Mouse (Mus musculus) lung, embryonic 14.5 days (tissue): ENCODE data around the gene Dusp27. TPM values are rescaled to one million over a fixed set of nuclear protein-coding genes. Genes with fewer than 3 reads are reported as not detected.
A peak's percentile ranks its signal among the peaks of the same experiment; 100 is the strongest.

Experiments
- ATAC-seq: fragments of 200-750 bp; cut with Nextera tagmentation; 2 replicates; pipeline ENCODE4 v1.8.0; 2017; ENCODE audit warnings: mild to moderate bottlenecking, moderate TSS enrichment, moderate library complexity; ENCODE audit not compliant: insufficient read depth
- DNase-seq: peaks from one replicate; pipeline ENCODE4 v3.0.0-alpha.2; 2015
- H3K27ac ChIP-seq: fragments of 300-500 bp; sonication (generic); 2 replicates; pipeline ENCODE4 v1.5.1; 2014; ENCODE audit warnings: low read depth, mild to moderate bottlenecking, moderate library complexity
- H3K27me3 ChIP-seq: fragments of 300-500 bp; sonication (generic); 2 replicates; pipeline ENCODE4 v1.6.1; 2014; ENCODE audit warnings: low read length, control low read depth; ENCODE audit not compliant: insufficient read depth
- H3K36me3 ChIP-seq: fragments of 300-500 bp; sonication (generic); 2 replicates; pipeline ENCODE4 v1.6.1; 2014; ENCODE audit warnings: control low read depth; ENCODE audit not compliant: insufficient read depth
- H3K4me1 ChIP-seq: fragments of 300-500 bp; sonication (generic); 2 replicates; pipeline ENCODE4 v1.6.1; 2014; ENCODE audit warnings: antibody characterized with exemption, control low read depth; ENCODE audit not compliant: insufficient read depth
- H3K4me2 ChIP-seq: fragments of 300-500 bp; sonication (generic); 2 replicates; pipeline ENCODE4 v1.6.1; 2014; ENCODE audit warnings: mild to moderate bottlenecking
- H3K4me3 ChIP-seq: fragments of 300-500 bp; sonication (generic); 2 replicates; pipeline ENCODE4 v1.5.1; 2014; ENCODE audit warnings: low read depth, low read length
- H3K9ac ChIP-seq: fragments of 300-500 bp; sonication (generic); 2 replicates; pipeline ENCODE4 v1.6.1; 2014
- H3K9me3 ChIP-seq: fragments of 300-500 bp; sonication (generic); 2 replicates; pipeline ENCODE4 v1.6.1; 2016; ENCODE audit warnings: low read depth, low read length, control low read depth
- CTCF ChIP-seq: IDR thresholded peaks from 2 replicates; pipeline ENCODE4 v1.5.1; 2016; ENCODE audit warnings: antibody characterized with exemption, low read depth
- WGBS: fragments of 180-500 bp; shearing (Covaris S2); extraction: QIAGEN DNeasy Blood & Tissue Kit; methylation state at CpG from one replicate; pipeline ENCODE4 v1.1.7; 2014; 5-methylcytosine and 5-hydroxymethylcytosine counted together
- polyA plus RNA-seq: library from polyadenylated mRNA; unstranded; fragments of >200 nt; fragmentation: Nextera tagmentation; extraction: Ambion mirVana; gene quantifications from 2 replicates; pipeline ENCODE4 v1.2.1, GENCODE M21; 2014

Gene Dusp27
- polyA plus RNA-seq, 1 experiment from 2014 or later, result 2.5 TPM

DNA sequence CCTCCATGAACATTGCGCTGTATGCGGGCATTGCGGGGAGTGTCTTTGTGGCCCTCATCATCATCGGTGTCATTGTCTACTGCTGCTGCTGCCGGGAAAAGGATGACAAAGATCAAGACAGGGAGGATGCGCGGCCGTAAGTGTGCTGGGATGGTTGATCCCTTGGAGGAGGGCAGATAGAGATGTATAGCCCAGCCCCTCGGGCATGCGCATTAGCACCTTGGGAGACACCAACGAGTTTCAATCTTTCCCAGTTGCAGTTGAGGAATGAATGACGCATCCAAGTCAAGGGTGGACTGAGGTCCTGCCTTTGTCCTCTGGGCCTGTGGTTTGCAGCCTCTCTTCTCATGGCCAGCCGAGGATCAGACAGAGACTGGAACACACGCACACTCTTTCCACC is 36.9 kb upstream of the Dusp27 start:
- ATAC-seq, result no peak
- DNase-seq, result no peak
- Histone ChIP-seq H3K27ac (no peak overlapping the region), H3K4me3 (no peak overlapping the region), H3K9ac (no peak overlapping the region), H3K9me3 (no peaks in the 10 kb centered on the region), H3K4me1 (no peaks in the 10 kb centered on the region), H3K36me3 (no peaks in the 10 kb centered on the region), H3K27me3 (peaks cover 1% of the 10 kb centered on the region; the same call in 1 of the 2 replicates), H3K4me2 (no peak overlapping the region)
- WGBS, result 88% methylated on average over 14 of the region's 14 CpGs
- TF ChIP-seq CTCF, result no peak

DNA sequence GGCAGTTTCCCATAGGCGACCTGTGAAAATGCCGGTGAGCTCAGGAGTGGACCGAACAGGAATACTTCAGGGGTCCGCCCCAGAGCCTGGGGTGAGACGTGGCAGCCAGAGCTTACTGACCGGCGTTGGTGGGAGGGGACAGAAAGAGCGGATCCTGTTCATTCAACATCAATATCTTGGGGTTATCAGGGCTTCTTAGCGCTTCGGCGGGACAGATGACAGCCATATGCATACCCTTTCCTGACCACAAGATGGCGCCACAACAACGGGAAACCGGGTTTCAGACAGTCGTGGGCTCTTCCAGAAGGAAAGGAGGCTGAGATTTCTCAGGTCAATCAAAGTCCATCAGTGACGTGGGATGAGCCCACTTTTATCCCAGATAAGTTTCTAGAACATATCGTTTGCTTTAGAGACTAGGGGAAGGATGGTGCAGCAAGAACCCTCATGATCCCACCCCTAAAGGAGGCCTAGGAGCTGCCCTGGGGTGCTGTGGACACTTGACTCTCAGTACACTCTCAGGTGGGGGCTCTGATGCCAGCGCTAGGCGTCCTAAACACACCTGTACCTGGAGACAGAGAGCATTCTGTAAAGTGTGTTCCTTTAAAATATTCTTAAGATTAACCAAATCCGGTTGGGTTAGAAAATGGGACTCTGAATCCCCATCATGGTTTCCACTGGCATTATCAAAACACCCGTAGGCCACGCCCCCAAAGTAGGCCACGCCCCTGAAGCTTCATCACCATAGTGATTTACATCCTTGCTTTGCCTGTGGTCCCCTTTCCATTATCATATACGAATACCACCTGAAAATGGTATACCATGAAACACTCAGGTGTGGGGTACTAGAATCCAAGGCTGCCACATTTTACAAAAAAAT is 33.1 kb upstream of the Dusp27 start:
- Histone ChIP-seq H3K4me3 (no peak overlapping the region), H3K4me1 (no peaks in the 10 kb centered on the region), H3K9ac (no peak overlapping the region), H3K36me3 (no peaks in the 10 kb centered on the region), H3K27me3 (peaks cover 10% of the 10 kb centered on the region), H3K4me2 (peak overlapping the region; percentile 20; the same call in 1 of the 2 replicates), H3K27ac (no peak overlapping the region), H3K9me3 (no peaks in the 10 kb centered on the region)
- WGBS, result 15% methylated on average over 24 of the region's 24 CpGs
- ATAC-seq (peak; percentile 69), DNase-seq (peak; percentile 92)
- peak; percentile 95 for TF ChIP-seq CTCF

DNA sequence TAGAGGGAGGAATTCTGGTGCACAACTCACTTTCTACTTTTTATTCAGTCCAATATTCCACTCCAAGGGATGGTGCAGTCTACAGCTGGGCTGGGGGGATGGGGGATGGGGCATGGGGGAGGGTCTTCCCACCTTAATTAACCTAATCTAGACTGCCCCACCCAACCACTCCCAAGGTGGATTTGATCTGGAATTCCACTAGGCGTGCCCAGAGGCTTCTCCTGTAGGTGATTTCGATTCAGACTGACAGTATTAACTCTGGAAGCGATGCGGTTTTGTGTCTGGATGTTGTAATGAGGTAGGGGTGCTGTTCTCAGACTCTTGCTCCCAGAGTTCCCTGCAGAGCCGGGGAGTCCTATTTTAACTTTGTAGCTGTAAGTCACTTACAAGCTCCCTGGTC is 32.4 kb upstream of the Dusp27 start:
- Histone ChIP-seq H3K4me2 (no peak overlapping the region), H3K36me3 (no peaks in the 10 kb centered on the region), H3K27me3 (peaks cover 17% of the 10 kb centered on the region), H3K4me3 (no peak overlapping the region), H3K9ac (no peak overlapping the region), H3K4me1 (no peaks in the 10 kb centered on the region), H3K9me3 (no peaks in the 10 kb centered on the region), H3K27ac (no peak overlapping the region)
- DNase-seq (no peak), ATAC-seq (no peak; the same call in 1 of the 2 replicates)
- no peak for TF ChIP-seq CTCF
- WGBS, result 50% methylated on average over 5 of the region's 5 CpGs

- no peak overlapping the region for H3K4me3 ChIP-seq
- WGBS, result 62% methylated on average over 9 of the region's 9 CpGs
- H3K9me3 ChIP-seq, result no peaks in the 10 kb centered on the region
- H3K27me3 ChIP-seq, result peaks cover 26% of the 10 kb centered on the region
- peak; percentile 23; the same call in 1 of the 2 replicates for TF ChIP-seq CTCF
- no peak overlapping the region for H3K27ac ChIP-seq
- peak; percentile 27 for DNase-seq
- no peak overlapping the region for H3K4me2 ChIP-seq
- ATAC-seq, result no peak
- H3K4me1 ChIP-seq, result no peaks in the 10 kb centered on the region
- H3K36me3 ChIP-seq, result no peaks in the 10 kb centered on the region
- H3K9ac ChIP-seq, result no peak overlapping the region
Observed at GRCm38 (mm10) chr1:166158664-166159063, 30.9 kb upstream of the Dusp27 start.

GRCm38 (mm10) chr1:166157712-166158111 is 30.0 kb upstream of the Dusp27 start:
- no peak overlapping the region for H3K27ac ChIP-seq
- peaks cover 26% of the 10 kb centered on the region for H3K27me3 ChIP-seq
- WGBS, result 63% methylated on average over 12 of the region's 12 CpGs
- H3K4me1 ChIP-seq, result no peaks in the 10 kb centered on the region
- H3K4me3 ChIP-seq, result no peak overlapping the region
- peak overlapping the region; percentile 2; the same call in 1 of the 2 replicates for H3K4me2 ChIP-seq
- H3K36me3 ChIP-seq, result no peaks in the 10 kb centered on the region
- no peaks in the 10 kb centered on the region for H3K9me3 ChIP-seq
- TF ChIP-seq CTCF, result no peak
- ATAC-seq (no peak), DNase-seq (no peak)
- H3K9ac ChIP-seq, result no peak overlapping the region

- Histone ChIP-seq H3K27ac (no peak overlapping the region), H3K4me3 (no peak overlapping the region), H3K9me3 (no peaks in the 10 kb centered on the region), H3K9ac (no peak overlapping the region), H3K4me1 (no peaks in the 10 kb centered on the region), H3K4me2 (no peak overlapping the region), H3K36me3 (no peaks in the 10 kb centered on the region), H3K27me3 (peaks cover 26% of the 10 kb centered on the region)
- 28% methylated on average over 10 of the region's 10 CpGs for WGBS
- ATAC-seq (no peak), DNase-seq (no peak)
- no peak for TF ChIP-seq CTCF
Observed at GRCm38 (mm10) chr1:166155113-166155494, 27.4 kb upstream of the Dusp27 start.
